Mouse (Mus musculus) gastrocnemius, adult 18-20 months (tissue): ENCODE data around the gene Pla2g12b. TPM values are rescaled to one million over a fixed set of nuclear protein-coding genes. Genes with fewer than 3 reads are reported as not detected.

Experiments
- DNase-seq: peaks from one replicate; pipeline ENCODE4 v3.0.0; 2021; ENCODE audit warnings: low spot score
- total RNA-seq, 2 experiments: library from RNA; stranded (reverse); gene quantifications; 2 replicates each; pipeline ENCODE4 v1.2.3; 2021

Pla2g12b gene
- total RNA-seq, 2 experiments from 2014 or later, result not detected

GRCm38 (mm10) chr10:59465546-59465945, 62.1 kb downstream of the Pla2g12b start:
- no peak for DNase-seq

GRCm38 (mm10) chr10:59466626-59467025, 63.2 kb downstream of the Pla2g12b start:
- DNase-seq, result no peak

GRCm38 (mm10) chr10:59467297-59467696, 63.8 kb downstream of the Pla2g12b start:
- DNase-seq, result no peak

GRCm38 (mm10) chr10:59470451-59470850, 67.0 kb downstream of the Pla2g12b start:
- DNase-seq, result peak; percentile 43

Other genes with a start within 250 kb of the Pla2g12b start
- 1 to 10 TPM; 6.5 to 8.5 TPM for gene Sept10, start 181.8 kb upstream of the Pla2g12b start, total RNA-seq
- under 1 TPM; 0.66 to 0.78 TPM for gene Sowahc, start 181.7 kb upstream of the Pla2g12b start, total RNA-seq
- 10 to 100 TPM; 32.0 to 41.6 TPM for gene P4ha1, start 80.4 kb upstream of the Pla2g12b start, total RNA-seq
- gene Gm10273, start 8.0 kb upstream of the Pla2g12b start, total RNA-seq, result 100 to 1,000 TPM; 113 to 128 TPM
- gene Oit3, start 38.1 kb downstream of the Pla2g12b start, total RNA-seq, result not detected
- gene Gm10322, start 212.4 kb downstream of the Pla2g12b start, total RNA-seq, result not detected
- gene Mcu, start 213.0 kb downstream of the Pla2g12b start, total RNA-seq, result 10 to 100 TPM; 39.8 to 44.3 TPM